Mouse (Mus musculus) left cerebral cortex, postnatal 10 days (tissue): ENCODE data around the gene Dqx1. TPM values are rescaled to one million over a fixed set of nuclear protein-coding genes. Genes with fewer than 3 reads are reported as not detected.

Experiments
- DNase-seq, 2 experiments: peaks; one replicate each; pipeline ENCODE4 v3.0.0; 2021 to 2022; ENCODE audit warnings: low spot score in 2 of 2, mixed read lengths in 1 of 2; ENCODE audit errors: extremely low spot score in 1 of 2
- intact Hi-C: fragments of 180-260 bp; cut with DNase I; formaldehyde crosslinking; loops from one replicate; pipeline ENCODE4 v1.15.1; 2025
- total RNA-seq, 2 experiments: library from RNA; stranded (reverse); gene quantifications; 2 replicates each; pipeline ENCODE4 v1.2.3; 2021

Gene Dqx1
- total RNA-seq, 2 experiments from 2014 or later, result 0.19 to 0.41 TPM

DNA sequence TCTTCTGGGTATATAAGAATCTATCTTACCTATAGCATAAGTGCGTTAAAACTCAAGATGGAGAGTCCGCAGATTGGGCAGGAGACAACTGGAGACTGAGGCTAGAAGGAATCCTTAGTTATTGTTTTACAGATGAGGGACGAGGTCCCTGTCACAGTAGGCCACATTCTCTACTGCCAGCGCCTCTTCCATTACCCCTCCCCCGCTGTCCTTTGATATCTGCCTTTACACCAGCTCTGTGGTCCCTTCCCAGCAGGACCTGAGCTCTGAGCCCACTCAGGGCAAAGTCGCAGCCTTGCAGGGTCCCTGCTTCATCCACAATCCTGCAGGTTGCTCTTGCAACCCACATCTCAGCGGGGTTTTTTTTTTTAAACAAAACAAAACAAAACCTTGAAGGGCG, 10.6 kb downstream of the Dqx1 start:
- intact Hi-C loops, result no loop called here
- no peak for DNase-seq

- no peak for DNase-seq
- intact Hi-C loops, result no loop called here
Observed at GRCm38 (mm10) chr6:83068706-83069487, 11.3 kb downstream of the Dqx1 start.

DNA sequence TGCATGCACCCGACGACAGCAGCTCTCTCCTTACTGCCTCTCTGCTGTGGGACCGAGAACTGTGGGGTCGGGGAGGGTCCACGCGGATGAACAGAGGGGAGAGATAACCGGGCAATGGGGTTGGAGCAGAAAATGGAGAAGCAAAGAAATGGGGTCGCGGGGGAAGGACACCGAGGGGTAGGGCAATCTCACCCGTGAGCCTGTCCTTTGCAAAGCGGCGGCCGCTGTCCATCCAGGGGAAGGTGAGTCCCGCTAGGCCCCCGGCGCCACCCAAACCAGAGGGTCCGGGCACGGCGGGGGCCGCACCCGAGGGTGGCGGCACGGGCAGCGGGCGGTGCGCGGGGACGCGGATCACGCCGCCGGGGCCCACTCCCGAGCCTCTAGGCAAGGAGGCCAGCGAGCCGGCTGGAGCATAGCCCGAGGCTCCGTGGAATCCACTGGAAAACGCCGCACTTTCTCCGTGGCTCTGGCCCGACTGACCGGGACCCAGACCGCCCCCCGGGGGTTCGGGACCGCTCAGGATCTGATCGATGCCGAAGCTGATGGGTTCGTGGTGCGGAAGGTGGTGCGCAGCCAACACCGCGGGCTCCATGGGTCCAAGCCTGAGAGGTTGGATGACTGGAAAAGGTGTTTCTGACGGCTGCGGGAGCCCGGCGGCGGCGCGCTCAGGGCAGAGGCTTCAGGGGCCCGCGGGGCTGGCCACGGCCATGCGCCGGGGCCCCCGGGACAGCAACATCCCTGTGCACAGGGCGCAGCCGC, 12.0 kb downstream of the Dqx1 start:
- intact Hi-C loops, result no loop called here
- no peak for DNase-seq

DNA sequence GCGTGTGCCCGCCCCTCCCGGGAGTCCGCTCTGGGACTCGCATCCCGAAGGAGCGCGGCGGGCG, 12.4 kb downstream of the Dqx1 start, which contains the start of gene Tlx2:
Tlx2 (minus strand) TSS at position 47 of the 64 bp plus-strand sequence.
- intact Hi-C loops, result no loop called here
- DNase-seq, result no peak

DNA sequence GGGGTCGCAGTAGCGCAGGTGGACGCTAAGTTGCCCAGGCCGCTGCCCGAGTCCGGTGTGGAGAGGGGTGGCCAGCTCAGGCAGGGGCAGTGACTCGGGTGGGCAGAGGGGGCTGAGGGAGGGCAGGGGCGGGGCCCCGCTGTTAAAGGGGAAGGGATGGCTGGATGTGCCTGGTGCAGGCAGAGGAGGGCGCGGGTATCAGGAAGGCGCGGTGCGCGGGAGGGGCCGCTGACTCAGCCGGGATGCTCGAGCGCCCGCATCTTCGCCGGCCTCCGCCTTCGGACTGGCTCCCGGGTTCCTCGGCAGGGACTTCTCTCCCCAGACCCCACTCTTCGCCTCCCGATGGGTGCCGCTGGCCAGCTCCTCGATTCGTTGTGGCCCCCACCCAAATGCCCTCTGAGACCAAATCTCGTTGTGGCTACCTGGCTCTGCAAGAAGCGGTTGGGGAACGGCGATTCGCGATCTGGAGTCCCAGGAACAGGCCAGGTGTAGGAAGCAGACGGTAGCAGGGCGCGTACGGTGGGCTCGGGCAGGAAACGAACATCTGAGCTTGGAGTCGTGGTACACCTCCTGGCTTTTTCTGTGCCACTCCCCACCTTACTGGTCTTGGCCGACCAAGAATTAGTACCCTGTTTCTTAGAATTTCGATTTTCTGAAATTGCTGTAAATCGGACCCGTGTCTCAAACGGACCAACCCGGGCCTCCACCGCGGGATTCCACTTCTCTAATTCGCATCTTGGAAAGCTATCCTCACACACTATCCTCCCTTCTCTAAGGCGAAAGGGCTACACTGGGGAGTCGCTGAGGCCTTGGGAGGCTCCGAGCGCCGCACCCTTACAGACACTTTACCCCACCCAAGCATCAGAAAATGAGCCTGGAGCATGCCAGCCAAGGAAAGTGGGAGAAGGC, 12.9 kb downstream of the Dqx1 start:
- intact Hi-C loops, result no loop called here
- no peak for DNase-seq

DNA sequence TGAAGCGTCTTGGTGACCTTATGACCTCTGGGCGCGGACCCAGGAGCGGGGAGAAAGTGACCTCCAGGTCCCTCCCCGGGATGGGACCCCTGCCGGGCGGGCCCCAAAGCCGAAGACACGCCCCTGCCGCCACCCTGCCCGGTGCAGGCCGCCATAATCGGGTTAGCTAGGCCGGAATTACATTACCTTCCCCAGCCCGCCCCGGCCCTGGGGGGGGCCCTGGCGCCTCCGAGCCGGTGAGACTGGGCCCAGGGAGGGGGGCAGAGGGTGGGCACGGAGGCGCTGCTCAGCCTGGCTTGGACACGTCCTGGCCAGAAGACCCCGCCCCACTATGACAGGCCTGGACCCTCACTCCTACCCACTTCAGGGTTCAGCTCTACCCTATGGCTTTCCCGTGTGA, 13.6 kb downstream of the Dqx1 start:
- intact Hi-C loops, result no loop called here
- DNase-seq, result peak in 1 of 2 experiments; percentile 54

DNA sequence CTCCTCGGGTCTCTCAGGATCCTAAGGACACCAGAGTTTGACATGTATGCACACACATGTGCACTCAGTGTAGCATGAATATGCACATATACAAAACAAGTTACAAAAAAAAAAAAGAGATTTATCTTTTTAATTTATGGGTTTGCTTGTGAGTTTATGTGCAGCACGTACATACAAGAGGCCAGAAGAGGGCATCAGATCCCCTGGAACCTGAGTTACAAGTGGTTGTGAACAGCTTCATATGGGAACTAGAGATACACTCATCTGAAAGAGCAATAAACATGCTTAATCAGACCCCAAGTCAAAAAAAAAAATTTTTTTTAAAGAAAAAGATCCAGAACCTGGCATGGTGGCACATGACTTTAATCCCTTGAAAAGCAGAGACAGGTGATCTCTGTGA, 17.3 kb downstream of the Dqx1 start:
- intact Hi-C loops, result no loop called here
- no peak for DNase-seq

- intact Hi-C loops, result loop anchor here (2.0 kb wide), 1 partner anchor 81 kb away; no protein-coding TSS in a partner anchor
- DNase-seq, result no peak
Observed at GRCm38 (mm10) chr6:83077630-83078323, 20.1 kb downstream of the Dqx1 start, which contains the start of gene Pcgf1. Gene Pcgf1 (plus strand): TSS chr6:83077869.

- intact Hi-C loops, result loop anchor here (2.0 kb wide), 1 partner anchor 82 kb away; no protein-coding TSS in a partner anchor
- DNase-seq, result peak; percentile 97 to 99
Observed at GRCm38 (mm10) chr6:83078324-83078858, 20.7 kb downstream of the Dqx1 start.

DNA sequence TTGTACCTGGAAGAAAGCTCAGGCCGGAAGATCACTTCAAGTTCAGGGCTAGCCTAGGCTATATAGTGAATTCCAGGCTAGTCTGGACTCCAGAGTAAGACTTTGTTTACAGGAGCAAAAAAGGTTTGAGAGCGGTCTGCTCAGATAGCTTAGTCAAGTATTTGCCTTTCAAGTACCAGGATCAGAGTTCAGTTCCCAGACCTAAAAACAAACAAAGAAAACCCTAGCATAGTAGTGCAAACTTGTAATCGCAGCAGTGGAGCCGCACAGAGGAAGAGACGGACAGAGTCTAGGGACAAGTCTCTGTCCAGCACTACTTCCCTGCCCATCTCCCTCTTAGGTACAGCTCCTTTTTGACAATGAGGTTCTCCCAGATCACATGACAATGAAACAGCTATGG, 22.6 kb downstream of the Dqx1 start:
- no peak for DNase-seq
- intact Hi-C loops, result no loop called here

DNA sequence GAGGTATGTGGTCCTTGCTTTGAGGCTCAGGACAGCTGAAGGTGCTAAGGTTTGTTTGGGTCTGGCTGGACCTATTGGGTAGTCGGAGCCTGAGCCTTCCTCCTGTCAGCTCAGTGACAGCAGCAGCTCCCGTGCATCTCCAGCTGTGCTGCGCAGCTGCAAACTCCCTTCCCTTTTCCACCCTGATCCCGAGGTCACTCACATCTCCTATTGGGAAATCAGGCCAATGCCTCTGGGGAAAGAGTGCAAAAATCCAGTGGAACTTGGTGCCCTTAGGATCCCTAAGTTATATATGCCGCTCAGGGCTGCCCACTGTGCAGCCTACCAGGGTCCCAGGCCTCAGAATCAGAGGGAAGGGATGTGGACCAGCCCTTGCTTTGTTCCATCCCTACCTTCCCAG, 25.9 kb downstream of the Dqx1 start:
- intact Hi-C loops, result no loop called here
- no peak for DNase-seq

- DNase-seq, result no peak
- intact Hi-C loops, result no loop called here
Observed at GRCm38 (mm10) chr6:83084477-83084876, 26.8 kb downstream of the Dqx1 start.

DNA sequence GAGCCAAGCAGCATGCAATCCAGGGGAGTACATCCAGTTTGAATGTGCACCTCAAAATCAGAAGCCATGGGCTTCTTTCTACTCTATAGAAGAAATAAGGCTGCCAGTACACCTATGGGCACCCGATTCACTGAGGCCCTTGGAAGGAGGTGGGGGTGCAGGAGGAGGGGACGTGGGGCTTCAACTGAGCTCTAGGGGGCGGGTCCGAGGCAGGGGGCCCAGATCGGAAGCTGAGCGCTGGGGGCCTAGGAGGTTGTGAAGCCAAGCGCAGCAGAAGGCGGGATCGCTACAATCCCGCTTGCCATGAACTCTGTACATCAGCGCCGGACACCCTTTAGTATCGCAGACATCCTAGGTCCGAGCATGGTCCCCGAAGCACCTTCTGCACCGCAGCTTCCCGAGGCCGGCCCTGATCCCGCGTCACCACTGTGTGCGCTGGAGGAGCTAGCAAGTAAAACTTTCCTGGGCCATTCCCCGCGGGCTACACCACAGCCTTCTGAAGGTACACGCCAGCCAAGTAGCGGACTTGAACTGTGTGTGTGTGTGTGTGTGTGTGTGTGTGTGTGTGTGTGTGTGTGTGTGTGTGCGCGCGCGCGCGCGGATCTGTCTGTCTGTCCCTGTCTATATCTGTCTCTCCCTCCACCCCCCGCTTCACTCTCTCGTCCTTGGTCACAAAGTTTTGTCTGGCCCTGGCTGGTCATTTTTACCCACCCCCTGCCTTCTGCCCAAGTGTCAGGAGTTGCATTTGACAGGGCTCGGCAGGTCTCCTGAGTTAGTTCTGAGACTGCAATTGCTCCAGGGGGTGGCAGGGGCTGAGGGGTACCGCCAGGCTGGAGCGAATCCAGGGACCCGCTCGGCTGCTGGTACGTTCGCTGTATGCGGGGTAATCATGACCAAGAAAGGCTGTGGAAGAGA, 28.7 kb downstream of the Dqx1 start, which contains the start of gene Lbx2:
Lbx2 (plus strand) TSS at position 247 of the 915 bp plus-strand sequence.
- intact Hi-C loops, result no loop called here

DNA sequence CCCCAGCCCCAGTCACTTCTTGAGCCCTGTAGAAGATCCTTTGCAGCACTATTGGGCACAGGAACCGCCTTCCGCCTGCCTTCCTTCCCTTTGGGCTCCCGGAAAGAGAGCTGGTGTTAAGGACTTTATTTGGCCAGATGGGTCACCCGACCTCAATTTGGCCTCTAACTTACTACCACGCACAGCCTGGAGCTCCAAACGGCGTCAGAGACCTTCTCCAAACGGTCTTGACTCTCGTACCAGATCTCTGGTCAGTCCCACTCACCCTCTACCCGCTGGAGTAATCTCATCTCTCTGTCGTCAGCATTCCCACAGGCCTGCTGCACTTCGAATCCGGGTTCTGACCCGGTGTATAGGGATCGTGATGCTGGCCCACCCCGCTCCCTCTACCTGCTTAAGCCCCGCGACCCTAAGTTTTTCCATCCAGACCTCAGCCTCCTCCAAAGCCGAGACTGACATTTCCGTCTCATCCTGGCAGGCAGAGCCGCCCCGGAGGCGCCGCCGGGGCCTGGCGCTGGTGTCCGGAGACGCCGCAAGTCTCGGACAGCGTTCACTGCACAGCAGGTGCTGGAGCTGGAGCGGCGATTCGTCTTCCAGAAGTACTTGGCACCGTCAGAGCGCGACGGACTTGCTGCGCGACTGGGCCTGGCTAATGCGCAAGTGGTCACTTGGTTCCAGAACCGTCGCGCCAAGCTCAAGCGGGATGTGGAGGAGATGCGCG, 29.7 kb downstream of the Dqx1 start:
- DNase-seq, result peak in 1 of 2 experiments; percentile 40
- intact Hi-C loops, result no loop called here

More for the DNA sequence above, 28.7 kb downstream of the Dqx1 start, which contains the start of gene Lbx2:
- no peak for DNase-seq

DNA sequence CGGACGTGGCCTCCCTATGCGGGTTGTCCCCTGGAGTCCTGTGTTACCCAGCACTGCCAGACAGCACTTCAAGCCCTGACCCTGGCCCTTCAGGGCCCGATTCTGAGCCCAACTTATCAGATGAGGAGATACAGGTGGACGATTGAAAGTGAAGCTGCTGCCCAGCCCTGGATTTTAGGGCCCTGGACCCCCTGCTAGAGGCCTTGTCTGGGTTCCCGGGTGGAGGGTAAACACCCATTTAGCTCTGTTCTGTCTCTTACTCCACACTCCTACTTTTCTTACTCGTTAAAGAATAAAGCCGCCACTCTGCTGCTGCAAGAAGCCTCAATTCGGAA, 30.2 kb downstream of the Dqx1 start:
- intact Hi-C loops, result no loop called here
- no peak for DNase-seq

- intact Hi-C loops, result no loop called here
- no peak for DNase-seq
Observed at GRCm38 (mm10) chr6:83092416-83093127, 34.9 kb downstream of the Dqx1 start.

GRCm38 (mm10) chr6:83095968-83096367, 38.3 kb downstream of the Dqx1 start:
- no peak for DNase-seq
- intact Hi-C loops, result no loop called here
